Mouse (Mus musculus) liver, embryonic 14.5 days (tissue): ENCODE results near the gene Tnk1.

Experiments
- CTCF ChIP-seq: IDR thresholded peaks from 2 replicates; pipeline ENCODE4 v1.5.1; 2016; ENCODE audit warnings: antibody characterized with exemption, low read depth, control low read depth
- EP300 ChIP-seq: IDR thresholded peaks from 2 replicates; pipeline ENCODE4 v1.6.1; 2016; ENCODE audit warnings: antibody characterized with exemption, low read depth

DNA sequence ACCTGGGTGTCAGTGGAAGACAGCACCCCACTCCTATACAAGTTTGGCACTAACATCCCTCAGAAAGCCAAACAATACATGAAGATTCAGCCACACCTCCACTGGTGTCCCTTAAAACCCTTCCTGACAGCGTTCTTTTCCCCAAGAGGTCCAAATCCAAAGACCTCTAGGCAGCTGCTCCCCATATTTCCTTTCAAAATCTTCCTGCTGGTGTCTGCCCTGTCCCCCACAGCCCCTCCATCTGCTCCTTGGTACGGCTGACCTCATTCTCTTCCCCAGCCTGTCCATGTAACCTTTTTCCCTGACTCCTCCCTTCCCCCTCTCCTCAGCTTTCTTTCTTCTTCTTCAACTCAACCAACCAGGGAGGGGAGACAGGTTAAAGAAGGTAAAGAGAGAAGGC is 35.1 kb downstream of the Tnk1 start:
- TF ChIP-seq CTCF, result no peak
- no peak for TF ChIP-seq EP300
